Mouse (Mus musculus) MEL (cell line): Measurements from ENCODE around the gene Siglecf.

Source experiments
- CTCF ChIP-seq, 3 experiments: IDR thresholded peaks in 2 of 3; conservative IDR thresholded peaks in 1 of 3; 2 replicates each; pipeline ENCODE4 v1.5.1; 2011 to 2012; ENCODE audit warnings: low read length in 3 of 3, low read depth in 2 of 3, mild to moderate bottlenecking in 2 of 3, improper control_type of control experiment in 1 of 3, inconsistent platforms in 1 of 3, mixed read lengths in 1 of 3, moderate library complexity in 1 of 3; ENCODE audit not compliant: control insufficient read depth in 1 of 3, insufficient read depth in 1 of 3, poor library complexity in 1 of 3, severe bottlenecking in 1 of 3
- EP300 ChIP-seq, 2 experiments: IDR thresholded peaks; 2 replicates each; pipeline ENCODE4 v1.6.1; 2011; ENCODE audit warnings: improper control_type of control experiment in 2 of 2, low read length in 2 of 2, low read depth in 1 of 2, mild to moderate bottlenecking in 1 of 2
- GABPA ChIP-seq: IDR thresholded peaks from 2 replicates; pipeline ENCODE4 v1.6.1; 2012; ENCODE audit warnings: low read depth, mild to moderate bottlenecking, inconsistent platforms, low read length, improper control_type of control experiment, moderate library complexity
- KAT2A ChIP-seq: conservative IDR thresholded peaks from 2 replicates; pipeline ENCODE4 v1.6.1; 2012; ENCODE audit warnings: low read depth, low read length, improper control_type of control experiment, inconsistent platforms
- MYB ChIP-seq: IDR thresholded peaks from 2 replicates; pipeline ENCODE4 v1.6.1; 2011; ENCODE audit warnings: mild to moderate bottlenecking, low read depth, low read length, improper control_type of control experiment
- POLR2A ChIP-seq, 2 experiments: IDR thresholded peaks; 2 replicates each; pipeline ENCODE4 v1.6.1; 2011 to 2012; ENCODE audit warnings: low read length in 2 of 2, mild to moderate bottlenecking in 2 of 2, control low read depth in 1 of 2, improper control_type of control experiment in 1 of 2, low read depth in 1 of 2, moderate library complexity in 1 of 2; ENCODE audit not compliant: control insufficient read depth in 1 of 2, insufficient read depth in 1 of 2, poor library complexity in 1 of 2
- POLR2AphosphoS5 ChIP-seq: IDR thresholded peaks from 2 replicates; pipeline ENCODE4 v1.6.1; 2012; ENCODE audit warnings: low read depth, borderline replicate concordance, mild to moderate bottlenecking, inconsistent platforms, low read length, moderate library complexity, mixed read lengths
- RCOR1 ChIP-seq: IDR thresholded peaks from 2 replicates; pipeline ENCODE4 v1.6.1; 2012; ENCODE audit warnings: low read depth, mild to moderate bottlenecking, inconsistent platforms, low read length, improper control_type of control experiment
- UBTF ChIP-seq: IDR thresholded peaks from 2 replicates; pipeline ENCODE4 v1.6.1; 2012; ENCODE audit warnings: low read depth, mild to moderate bottlenecking, inconsistent platforms, low read length, improper control_type of control experiment, moderate library complexity, borderline replicate concordance; ENCODE audit not compliant: insufficient read depth
- USF1 ChIP-seq: IDR thresholded peaks from 2 replicates; pipeline ENCODE4 v1.6.1; 2014; ENCODE audit warnings: low read depth, mild to moderate bottlenecking, inconsistent platforms, low read length, improper control_type of control experiment, moderate library complexity
- ZC3H11A ChIP-seq: IDR thresholded peaks from 2 replicates; pipeline ENCODE4 v1.6.1; 2012; ENCODE audit warnings: low read depth, mild to moderate bottlenecking, inconsistent platforms, low read length, improper control_type of control experiment

DNA sequence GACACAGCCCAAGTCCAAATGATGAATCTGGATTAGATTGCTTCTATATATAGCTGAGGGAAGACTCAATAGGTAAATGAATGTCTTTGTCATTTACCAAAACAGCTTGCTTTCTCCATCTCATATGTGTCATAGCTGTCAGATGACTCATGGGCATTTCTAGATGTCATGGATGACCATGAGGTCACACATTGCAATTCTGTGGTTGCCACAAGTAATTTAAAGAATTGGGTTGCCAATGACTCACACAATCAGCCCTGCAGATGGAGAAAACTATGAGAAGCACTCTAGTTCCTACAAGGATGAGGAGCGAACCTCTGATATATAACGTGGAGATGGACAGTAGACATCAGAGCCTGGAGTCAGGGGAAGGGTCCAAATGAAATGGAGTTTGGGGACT, 48.4 kb downstream of the Siglecf start:
- TF ChIP-seq POLR2A (IDR thresholded peaks at IDR 0.05; ENCODE audit: control insufficient read depth in 1 of 2, insufficient read depth in 1 of 2, low read depth in 1 of 2, low read length in 2 of 2, poor library complexity in 1 of 2) (no peak), KAT2A (no peak), CTCF (IDR thresholded peaks at IDR 0.05 in 2 of 3, conservative IDR thresholded peaks at IDR 0.05 in 1 of 3; ENCODE audit: control insufficient read depth in 1 of 3, insufficient read depth in 1 of 3, low read depth in 2 of 3, low read length in 3 of 3, poor library complexity in 1 of 3, severe bottlenecking in 1 of 3) (no peak), UBTF (no peak), EP300 (IDR thresholded peaks at IDR 0.05; ENCODE audit: low read depth in 1 of 2, low read length in 2 of 2) (no peak), POLR2AphosphoS5 (no peak), USF1 (no peak), MYB (no peak), RCOR1 (no peak), ZC3H11A (no peak), GABPA (no peak)
